Mouse (Mus musculus) testis, adult 2 months (tissue): Measurements from ENCODE around the gene Zfp800.

ENCODE experiments used
- CTCF ChIP-seq: fragments of 200-500 bp; IDR thresholded peaks from 2 replicates; pipeline ENCODE4 v1.5.1; 2012; ENCODE audit warnings: low read depth, mild to moderate bottlenecking, inconsistent platforms, low read length, moderate library complexity; ENCODE audit not compliant: control insufficient read depth, insufficient read depth, insufficient replicate concordance
- POLR2A ChIP-seq: fragments of 200-500 bp; IDR thresholded peaks from 2 replicates; pipeline ENCODE4 v1.6.1; 2012; ENCODE audit warnings: low read depth, mild to moderate bottlenecking, inconsistent platforms, low read length, moderate library complexity; ENCODE audit not compliant: control insufficient read depth

GRCm38 (mm10) chr6:28262198-28262621, 135.6 kb downstream of the Zfp800 start:
- no peak for TF ChIP-seq CTCF
- TF ChIP-seq POLR2A: no peak
